Mouse (Mus musculus) heart, adult 2 months (tissue): Measurements from ENCODE around the gene Nrg3. TPM values are rescaled to one million over a fixed set of nuclear protein-coding genes. Genes with fewer than 3 reads are reported as not detected.
"Not testable (repeated sequence)": the region's sequence is repeated elsewhere in the genome, so short reads cannot be mapped to it uniquely, and the experiment has no call there.

Source experiments
- DNase-seq, 2 experiments: peaks; one replicate each; pipeline ENCODE4 v3.0.0; 2021
- H3K27ac ChIP-seq: fragments of 200-600 bp; 2 replicates; pipeline ENCODE4 v1.8.1; 2022
- H3K27me3 ChIP-seq: fragments of 200-500 bp; 2 replicates; pipeline ENCODE4 v1.6.1; 2012; ENCODE audit warnings: mild to moderate bottlenecking, low read length, inconsistent platforms, mixed read lengths; ENCODE audit not compliant: control insufficient read depth, insufficient read depth
- H3K36me3 ChIP-seq: fragments of 200-500 bp; 2 replicates; pipeline ENCODE4 v1.6.1; 2012; ENCODE audit warnings: low read length, inconsistent platforms; ENCODE audit not compliant: control insufficient read depth, insufficient read depth
- H3K4me1 ChIP-seq: fragments of 200-500 bp; 2 replicates; pipeline ENCODE4 v1.6.1; 2011; ENCODE audit warnings: low read length; ENCODE audit not compliant: control insufficient read depth, insufficient read depth
- H3K4me3 ChIP-seq: fragments of 200-600 bp; 2 replicates; pipeline ENCODE4 v1.8.1; 2022
- H3K79me2 ChIP-seq: fragments of 200-500 bp; replicated peaks from 2 replicates; pipeline ENCODE4 v1.6.1; 2012; ENCODE audit warnings: mild to moderate bottlenecking, inconsistent platforms, low read length, moderate library complexity, mixed read lengths; ENCODE audit not compliant: control insufficient read depth, insufficient read depth
- H3K9ac ChIP-seq: fragments of 200-500 bp; 2 replicates; pipeline ENCODE4 v1.6.1; 2012; ENCODE audit warnings: low read depth, mild to moderate bottlenecking, control low read depth, inconsistent platforms, low read length, mixed read lengths
- CTCF ChIP-seq: fragments of 200-600 bp; IDR thresholded peaks from 2 replicates; pipeline ENCODE4 v1.8.1; 2022; ENCODE audit warnings: antibody characterized with exemption, mild to moderate bottlenecking, moderate library complexity
- EP300 ChIP-seq: fragments of 200-500 bp; IDR thresholded peaks from 2 replicates; pipeline ENCODE4 v1.6.1; 2011; ENCODE audit warnings: low read depth, low read length, control low read depth; ENCODE audit not compliant: insufficient read depth
- POLR2A ChIP-seq: fragments of 200-500 bp; IDR thresholded peaks from 2 replicates; pipeline ENCODE4 v1.6.1; 2011; ENCODE audit warnings: mild to moderate bottlenecking, low read depth, low read length, control low read depth; ENCODE audit not compliant: insufficient read depth
- WGBS: fragments of 180-500 bp; shearing (Covaris S2); methylation state at CpG from one replicate; pipeline ENCODE4 v1.1.7; 2018; 5-methylcytosine and 5-hydroxymethylcytosine counted together
- intact Hi-C: fragments of 180-260 bp; cut with DNase I; formaldehyde crosslinking; loops from one replicate; pipeline ENCODE4 v1.15.1; 2025
- polyA plus RNA-seq: library from polyadenylated mRNA; depleted of rRNA; stranded (reverse); fragments of >200 nt; gene quantifications from 2 replicates; pipeline ENCODE4 v1.2.3, GENCODE M21; 2012
- total RNA-seq, 2 experiments: library from RNA; stranded (reverse); gene quantifications; 2 replicates each; pipeline ENCODE4 v1.2.3; 2021

Nrg3 gene
- total and polyA plus RNA-seq, 3 experiments, result 0.04 TPM; not detected in 2

DNA sequence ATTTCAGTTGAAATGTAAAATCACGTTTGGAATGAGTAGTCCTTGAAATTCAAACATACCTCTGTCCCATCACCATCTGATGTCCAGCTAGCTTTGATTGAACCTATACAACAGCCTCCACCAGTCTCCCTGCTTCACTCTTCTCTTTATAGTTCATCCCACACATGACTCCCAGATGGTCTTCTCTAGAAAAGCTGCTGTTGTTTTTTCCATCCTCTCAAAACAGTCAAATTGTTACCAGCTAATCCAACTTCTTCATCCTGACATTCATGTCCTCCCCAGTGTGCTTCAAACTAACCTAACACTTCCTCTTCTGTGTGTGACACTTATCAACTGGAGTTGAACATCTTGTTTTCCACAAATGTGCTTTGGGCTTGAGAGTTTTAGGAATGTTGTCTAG is 317.4 kb downstream of the Nrg3 start:
- Histone ChIP-seq H3K27ac (no peak overlapping the region), H3K9ac (no peak overlapping the region), H3K36me3 (no peaks in the 10 kb centered on the region), H3K27me3 (no peaks in the 10 kb centered on the region), H3K4me3 (no peak overlapping the region), H3K4me1 (no peaks in the 10 kb centered on the region), H3K79me2 (no peaks in the 10 kb centered on the region)
- WGBS, result 12% methylated on average over 1 of the region's 1 CpGs
- TF ChIP-seq POLR2A, result no peak
- no peak for TF ChIP-seq EP300
- TF ChIP-seq CTCF, result no peak
- no peak for DNase-seq
- intact Hi-C loops, result no loop called here

DNA sequence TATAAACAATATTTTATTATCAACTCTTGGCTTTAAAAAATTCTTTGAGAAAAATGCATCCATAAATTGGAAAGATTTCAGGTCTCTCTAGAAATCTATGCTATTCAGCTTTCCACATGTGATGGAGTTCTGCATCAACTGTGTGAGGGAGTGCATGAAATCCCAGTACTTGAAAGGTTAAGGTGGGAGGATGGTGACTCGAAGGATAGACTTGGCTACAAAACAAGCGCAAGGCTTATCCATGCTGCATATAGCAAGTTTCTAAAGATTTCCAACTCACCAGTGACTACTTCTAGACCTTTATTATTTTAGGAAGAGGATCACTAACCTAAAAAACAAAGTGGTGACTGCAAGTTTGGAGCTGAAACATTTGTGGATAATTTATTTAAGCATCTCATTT is 343.1 kb downstream of the Nrg3 start:
- Histone ChIP-seq H3K27ac (no peak overlapping the region), H3K4me1 (no peaks in the 10 kb centered on the region), H3K27me3 (no peaks in the 10 kb centered on the region), H3K36me3 (no peaks in the 10 kb centered on the region), H3K79me2 (no peaks in the 10 kb centered on the region), H3K9ac (no peak overlapping the region), H3K4me3 (no peak overlapping the region)
- TF ChIP-seq CTCF (no peak), POLR2A (no peak), EP300 (no peak)
- no peak for DNase-seq
- intact Hi-C loops, result no loop called here
- 67% methylated on average over 2 of the region's 2 CpGs for WGBS

- no peak for DNase-seq
- Histone ChIP-seq H3K4me3 (no peak overlapping the region), H3K27me3 (no peaks in the 10 kb centered on the region), H3K27ac (no peak overlapping the region), H3K79me2 (no peaks in the 10 kb centered on the region), H3K36me3 (no peaks in the 10 kb centered on the region), H3K9ac (no peak overlapping the region), H3K4me1 (no peaks in the 10 kb centered on the region)
- intact Hi-C loops, result no loop called here
- 56% methylated on average over 3 of the region's 3 CpGs for WGBS
- TF ChIP-seq POLR2A, result no peak
- TF ChIP-seq CTCF, result no peak
- TF ChIP-seq EP300, result no peak
Measured at GRCm38 (mm10) chr14:39117977-39118376, 354.9 kb downstream of the Nrg3 start.

DNA sequence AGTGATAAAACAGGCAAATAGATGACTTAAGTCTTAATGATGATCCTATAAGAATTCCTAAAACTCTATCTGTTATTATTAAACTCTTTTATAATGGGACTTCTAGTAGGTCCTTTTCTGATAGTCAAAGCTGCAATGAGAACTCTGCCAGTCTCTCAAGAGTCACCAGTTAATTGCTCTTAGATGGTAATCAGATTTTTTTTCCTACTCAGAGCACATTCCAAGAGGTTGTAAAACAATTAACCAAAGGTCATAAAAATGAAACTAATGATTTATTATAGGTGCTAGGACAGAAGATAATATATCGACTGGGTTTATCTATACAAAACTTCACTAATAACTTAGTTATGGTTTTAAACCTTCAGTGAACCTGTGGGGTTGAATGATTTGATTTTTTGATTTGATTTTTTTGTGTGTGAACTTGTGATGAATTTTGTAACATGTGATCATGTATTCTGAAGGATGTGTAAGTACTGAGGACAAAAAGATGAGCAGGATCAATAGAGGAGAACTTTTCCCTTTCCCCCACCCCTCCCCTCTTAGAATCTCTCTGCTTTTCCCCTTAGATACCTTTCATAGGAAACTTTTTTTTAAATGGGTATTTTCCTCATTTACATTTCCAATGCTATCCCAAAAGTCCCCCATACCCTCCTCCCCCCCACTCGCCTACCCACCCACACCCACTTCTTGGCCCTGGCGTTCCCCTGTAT is 356.2 kb downstream of the Nrg3 start:
- H3K27me3 ChIP-seq, H3K4me3 ChIP-seq, DNase-seq, H3K36me3 ChIP-seq, H3K9ac ChIP-seq, H3K27ac ChIP-seq, intact Hi-C loops, H3K4me1 ChIP-seq, H3K79me2 ChIP-seq: not testable (repeated sequence)
- 69% methylated on average over 3 of the region's 3 CpGs for WGBS

DNA sequence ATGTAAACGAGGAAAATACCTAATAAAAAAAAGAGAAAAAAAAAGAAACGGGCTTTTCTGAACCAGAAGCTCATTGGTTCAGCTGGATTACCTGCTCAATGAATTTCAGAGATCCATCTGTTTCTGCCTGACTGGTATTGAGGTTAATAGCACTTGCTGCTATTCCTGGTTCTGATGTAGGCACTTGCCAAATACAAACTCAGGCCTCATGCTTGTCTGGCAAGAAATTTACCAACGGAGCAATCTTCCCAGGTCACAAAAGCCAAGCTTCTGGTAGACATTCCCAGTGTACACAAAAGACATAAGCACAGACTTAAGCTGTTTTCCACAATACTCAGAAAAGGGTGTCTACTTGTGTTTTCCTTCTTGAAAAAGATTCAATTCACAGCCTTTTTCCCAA is 363.3 kb downstream of the Nrg3 start:
- Histone ChIP-seq H3K36me3 (no peaks in the 10 kb centered on the region), H3K27me3 (no peaks in the 10 kb centered on the region), H3K4me1 (no peaks in the 10 kb centered on the region), H3K4me3 (no peak overlapping the region), H3K79me2 (no peaks in the 10 kb centered on the region), H3K27ac (no peak overlapping the region), H3K9ac (no peak overlapping the region)
- TF ChIP-seq CTCF, result no peak
- TF ChIP-seq POLR2A, result no peak
- no peak for TF ChIP-seq EP300
- 67% methylated on average over 3 of the region's 3 CpGs for WGBS
- DNase-seq, result no peak
- intact Hi-C loops, result no loop called here

DNA sequence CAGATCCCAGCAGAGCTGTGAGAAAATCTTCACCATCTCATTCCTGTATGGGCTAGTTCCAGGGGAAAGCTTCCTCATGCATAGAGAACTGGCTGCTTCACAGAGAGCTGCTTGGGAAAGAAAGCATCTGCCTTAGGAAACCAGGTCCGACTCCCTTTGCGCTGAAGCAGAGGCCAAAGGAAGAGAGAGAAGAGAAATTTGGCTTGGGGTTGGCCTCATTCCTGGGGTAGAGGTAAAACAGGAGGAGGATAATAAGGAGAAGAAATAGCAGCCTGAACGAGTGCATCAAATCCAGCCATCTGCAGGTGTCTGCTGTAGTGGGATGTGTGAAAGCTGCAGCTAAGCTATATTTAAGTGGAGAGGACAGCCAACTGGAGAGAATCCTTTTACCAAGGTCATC is 366.1 kb downstream of the Nrg3 start:
- intact Hi-C loops, result no loop called here
- H3K4me1 ChIP-seq, result no peaks in the 10 kb centered on the region
- 77% methylated on average over 3 of the region's 3 CpGs for WGBS
- no peaks in the 10 kb centered on the region for H3K36me3 ChIP-seq
- DNase-seq, result no peak
- H3K27me3 ChIP-seq, result no peaks in the 10 kb centered on the region
- H3K4me3 ChIP-seq, result no peak overlapping the region
- H3K27ac ChIP-seq, result no peak overlapping the region
- no peak overlapping the region for H3K9ac ChIP-seq
- TF ChIP-seq CTCF, result no peak
- no peak for TF ChIP-seq POLR2A
- no peak for TF ChIP-seq EP300
- H3K79me2 ChIP-seq, result no peaks in the 10 kb centered on the region

GRCm38 (mm10) chr14:39095219-39095618 is 377.7 kb downstream of the Nrg3 start:
- no peaks in the 10 kb centered on the region for H3K36me3 ChIP-seq
- H3K4me3 ChIP-seq, result no peak overlapping the region
- TF ChIP-seq POLR2A (no peak), CTCF (no peak), EP300 (no peak)
- intact Hi-C loops, result no loop called here
- H3K79me2 ChIP-seq, result no peaks in the 10 kb centered on the region
- WGBS, result 19% methylated on average over 1 of the region's 1 CpGs
- no peak for DNase-seq
- H3K27me3 ChIP-seq, result no peaks in the 10 kb centered on the region
- no peak overlapping the region for H3K9ac ChIP-seq
- no peaks in the 10 kb centered on the region for H3K4me1 ChIP-seq
- no peak overlapping the region for H3K27ac ChIP-seq
